Mouse (Mus musculus): ENCODE measurements around the gene Lgals7. TPM values are rescaled to one million over a fixed set of nuclear protein-coding genes. Genes with fewer than 3 reads are reported as not detected.
"Not testable (repeated sequence)": the region's sequence is repeated elsewhere in the genome, so short reads cannot be mapped to it uniquely, and the experiment has no call there.

Gene Lgals7
- polyA plus RNA-seq, 1 experiment from 2014 or later, result not detected

DNA sequence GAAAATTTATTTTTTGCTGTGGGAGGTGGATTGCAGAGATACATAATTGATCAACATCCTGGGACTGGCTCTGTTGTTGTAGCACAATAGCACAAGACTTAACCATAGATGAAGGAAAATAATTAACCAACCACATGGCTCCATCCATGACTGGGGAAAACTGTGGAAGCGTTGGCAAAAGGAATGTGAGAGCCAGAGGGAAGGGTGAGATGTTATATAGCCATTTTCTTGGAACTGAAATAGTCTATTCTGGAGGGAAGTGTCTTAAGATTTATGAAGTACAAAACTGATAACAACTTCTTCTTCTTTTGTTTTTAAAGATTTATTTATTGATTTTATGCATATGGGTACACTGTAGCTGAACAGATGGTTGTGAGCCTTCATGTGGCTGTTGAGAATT lies 16.4 kb upstream of the Lgals7 start:
- Histone ChIP-seq H3K36me3 (ENCODE audit: inconsistent target) (no peaks in the 10 kb centered on the region), H3K79me2 (ENCODE audit: inconsistent target) (no peaks in the 10 kb centered on the region), H3K4me3 (ENCODE audit: inconsistent target) (no peak overlapping the region), H3K27ac (no peak overlapping the region)
- WGBS (ENCODE audit: missing documents), result 100% methylated on average over 1 of the region's 1 CpGs

DNA sequence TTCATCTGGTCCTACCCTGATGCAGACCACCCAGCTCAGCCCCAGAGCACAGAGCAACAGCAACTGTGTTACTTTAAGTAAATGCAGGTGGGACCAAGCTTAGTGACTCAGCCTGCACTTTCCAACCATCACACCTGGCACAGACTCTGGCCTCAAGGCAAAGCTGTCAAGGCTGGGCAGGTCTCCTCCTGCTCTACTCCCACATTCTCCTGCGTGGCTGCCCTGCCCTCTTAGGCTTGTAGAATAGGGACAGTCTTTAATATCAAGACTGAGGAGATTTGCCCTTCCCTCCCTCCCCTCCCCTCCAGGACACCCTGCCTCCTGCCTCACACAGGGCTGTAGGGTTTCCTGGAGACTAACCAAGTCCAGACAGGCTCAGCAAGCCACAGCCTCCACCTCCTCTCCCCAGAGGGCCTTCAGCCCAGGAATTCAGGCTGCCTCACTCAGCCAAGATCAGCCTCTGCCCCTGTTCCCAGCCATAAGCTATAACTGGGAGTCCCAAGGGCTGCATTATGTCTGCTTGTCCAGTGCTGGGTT lies 13.9 kb upstream of the Lgals7 start:
- Histone ChIP-seq H3K4me3 (ENCODE audit: inconsistent target) (no peak overlapping the region), H3K27ac (no peak overlapping the region), H3K36me3 (ENCODE audit: inconsistent target) (no peaks in the 10 kb centered on the region), H3K79me2 (ENCODE audit: inconsistent target) (no peaks in the 10 kb centered on the region)
- 46% methylated on average over 1 of the region's 1 CpGs for WGBS (ENCODE audit: missing documents)

DNA sequence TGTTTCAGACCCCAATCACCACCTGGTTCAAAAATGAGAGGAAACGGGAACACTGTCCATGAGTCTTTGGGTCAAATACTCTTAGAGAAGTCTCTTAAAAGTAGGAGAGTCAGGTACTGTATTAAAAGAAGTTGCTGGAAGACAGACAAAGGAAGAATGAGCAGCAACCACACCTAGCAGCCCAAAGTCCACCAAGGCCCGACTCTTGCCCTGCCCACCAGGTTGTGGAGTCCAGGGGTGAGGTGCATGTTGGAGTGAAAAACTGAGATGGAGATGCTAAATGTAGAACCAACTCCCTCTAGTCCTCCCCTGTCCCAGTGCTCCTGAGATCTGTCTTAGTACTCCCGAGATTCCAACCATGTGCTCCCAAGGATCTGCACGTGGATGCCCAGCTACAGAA lies 13.0 kb upstream of the Lgals7 start:
- H3K79me2 ChIP-seq (ENCODE audit: inconsistent target), result no peaks in the 10 kb centered on the region
- no peak overlapping the region for H3K4me3 ChIP-seq (ENCODE audit: inconsistent target)
- no peak overlapping the region for H3K27ac ChIP-seq
- 74% methylated on average over 4 of the region's 4 CpGs for WGBS (ENCODE audit: missing documents)
- H3K36me3 ChIP-seq (ENCODE audit: inconsistent target), result no peaks in the 10 kb centered on the region

DNA sequence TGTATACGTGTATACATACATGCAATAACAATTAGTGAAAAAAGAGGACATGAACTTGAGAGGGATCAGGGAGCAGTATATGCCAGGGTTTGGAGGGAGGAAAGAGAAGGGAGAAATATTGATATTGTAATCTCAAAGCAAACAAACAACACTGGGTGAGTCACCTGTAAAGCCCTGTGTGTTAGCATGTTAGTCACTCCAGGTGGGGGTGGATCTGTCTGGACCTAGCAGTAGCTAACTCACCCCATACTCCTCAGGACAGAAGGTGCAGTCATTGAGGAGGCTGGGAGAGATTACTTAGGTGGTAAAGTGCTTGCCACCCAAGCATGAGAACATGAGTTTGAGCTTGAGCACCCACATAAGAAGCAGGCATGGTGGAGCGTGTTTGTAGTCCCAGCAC lies 3.7 kb upstream of the Lgals7 start:
- Histone ChIP-seq H3K27ac (no peak overlapping the region), H3K4me3 (ENCODE audit: inconsistent target) (no peak overlapping the region), H3K36me3 (ENCODE audit: inconsistent target) (no peaks in the 10 kb centered on the region), H3K79me2 (ENCODE audit: inconsistent target) (no peaks in the 10 kb centered on the region)
- WGBS (ENCODE audit: missing documents), result 90% methylated on average over 2 of the region's 2 CpGs

DNA sequence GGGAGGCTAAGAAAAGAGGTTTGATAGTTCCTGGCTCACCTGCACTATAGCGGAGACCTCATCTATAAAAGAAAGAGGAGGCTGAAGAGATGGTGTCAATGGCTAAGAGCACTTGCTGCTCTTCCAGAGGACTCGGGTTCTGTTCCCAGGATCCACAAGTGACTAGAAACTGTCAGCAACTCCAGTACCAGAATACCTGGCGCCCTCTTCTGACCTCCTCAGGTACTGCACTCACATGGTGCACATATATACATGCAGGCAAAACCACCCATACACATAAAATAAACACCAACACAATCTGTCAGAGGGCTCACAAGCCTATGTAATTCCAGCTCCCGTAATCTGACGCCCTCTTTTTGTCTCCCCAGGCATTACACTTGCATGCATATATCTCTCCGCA lies 2.8 kb upstream of the Lgals7 start:
- 90% methylated on average over 6 of the region's 6 CpGs for WGBS (ENCODE audit: missing documents)
- Histone ChIP-seq H3K27ac (no peak overlapping the region), H3K79me2 (ENCODE audit: inconsistent target) (no peaks in the 10 kb centered on the region), H3K4me3 (ENCODE audit: inconsistent target) (no peak overlapping the region), H3K36me3 (ENCODE audit: inconsistent target) (no peaks in the 10 kb centered on the region)

DNA sequence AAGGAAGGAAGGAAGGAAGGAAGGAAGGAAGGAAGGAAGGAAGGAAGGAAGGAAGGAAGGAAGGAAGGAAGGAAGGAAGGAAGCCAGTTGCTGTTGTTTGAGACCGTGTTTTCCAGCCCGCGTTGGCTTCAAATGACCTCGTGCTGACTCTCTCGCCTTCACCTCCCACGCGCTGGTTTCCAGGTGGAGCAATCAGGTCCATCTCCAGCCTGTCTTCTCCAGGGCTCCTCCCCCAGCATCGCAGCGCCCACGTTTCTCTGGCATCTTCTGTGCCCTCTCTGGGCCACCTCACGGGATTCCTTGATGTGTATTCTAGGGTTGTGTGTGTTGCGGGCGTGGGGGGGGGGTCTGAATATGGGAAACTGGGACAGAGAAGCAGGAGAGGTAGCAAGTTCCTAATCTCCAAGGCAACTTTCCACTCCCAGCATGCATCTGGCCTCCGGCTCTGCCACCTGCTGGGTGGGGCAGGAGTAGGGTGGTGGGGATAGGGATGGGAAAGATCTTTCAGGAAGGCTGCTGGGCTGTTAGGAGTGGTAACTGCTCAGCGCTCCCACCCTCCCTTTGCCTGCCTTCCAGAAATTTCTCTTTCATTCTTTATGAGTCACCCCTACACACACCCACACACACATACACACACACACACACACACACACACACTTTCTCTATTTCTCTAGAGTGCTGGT lies 695 bp upstream of the Lgals7 start:
- 86% methylated on average over 15 of the region's 15 CpGs for WGBS (ENCODE audit: missing documents)
- Histone ChIP-seq H3K36me3 (ENCODE audit: inconsistent target) (no peaks in the 10 kb centered on the region), H3K79me2 (ENCODE audit: inconsistent target) (no peaks in the 10 kb centered on the region), H3K4me3 (ENCODE audit: inconsistent target) (no peak overlapping the region), H3K27ac (no peak overlapping the region)

DNA sequence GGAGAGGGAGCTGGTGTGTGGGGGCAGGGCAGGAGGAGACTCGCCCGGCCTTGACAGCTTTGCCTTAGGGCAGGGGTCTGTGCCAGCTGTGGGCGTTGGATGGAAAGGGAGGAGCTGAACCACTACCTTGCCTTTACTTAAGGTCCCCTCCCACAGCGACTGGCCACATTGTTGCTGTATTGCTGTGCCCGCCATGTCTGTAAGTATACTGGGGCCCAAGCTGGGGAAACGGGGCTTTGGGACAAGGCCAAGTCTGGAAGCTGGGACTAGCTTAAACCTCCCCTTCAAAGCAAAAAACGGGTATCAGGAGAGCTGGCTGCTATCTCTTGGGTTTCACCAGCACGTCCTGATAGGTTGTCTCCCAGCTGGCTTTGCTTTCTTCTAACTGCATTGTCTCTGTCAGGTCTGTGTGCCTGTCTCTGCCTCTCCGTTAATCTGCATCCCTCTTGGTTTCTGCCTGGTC lies 666 bp downstream of the Lgals7 start:
- Histone ChIP-seq H3K36me3 (ENCODE audit: inconsistent target) (no peaks in the 10 kb centered on the region), H3K27ac (no peak overlapping the region), H3K79me2 (ENCODE audit: inconsistent target) (no peaks in the 10 kb centered on the region), H3K4me3 (ENCODE audit: inconsistent target) (no peak overlapping the region)
- 85% methylated on average over 8 of the region's 9 CpGs for WGBS (ENCODE audit: missing documents)

DNA sequence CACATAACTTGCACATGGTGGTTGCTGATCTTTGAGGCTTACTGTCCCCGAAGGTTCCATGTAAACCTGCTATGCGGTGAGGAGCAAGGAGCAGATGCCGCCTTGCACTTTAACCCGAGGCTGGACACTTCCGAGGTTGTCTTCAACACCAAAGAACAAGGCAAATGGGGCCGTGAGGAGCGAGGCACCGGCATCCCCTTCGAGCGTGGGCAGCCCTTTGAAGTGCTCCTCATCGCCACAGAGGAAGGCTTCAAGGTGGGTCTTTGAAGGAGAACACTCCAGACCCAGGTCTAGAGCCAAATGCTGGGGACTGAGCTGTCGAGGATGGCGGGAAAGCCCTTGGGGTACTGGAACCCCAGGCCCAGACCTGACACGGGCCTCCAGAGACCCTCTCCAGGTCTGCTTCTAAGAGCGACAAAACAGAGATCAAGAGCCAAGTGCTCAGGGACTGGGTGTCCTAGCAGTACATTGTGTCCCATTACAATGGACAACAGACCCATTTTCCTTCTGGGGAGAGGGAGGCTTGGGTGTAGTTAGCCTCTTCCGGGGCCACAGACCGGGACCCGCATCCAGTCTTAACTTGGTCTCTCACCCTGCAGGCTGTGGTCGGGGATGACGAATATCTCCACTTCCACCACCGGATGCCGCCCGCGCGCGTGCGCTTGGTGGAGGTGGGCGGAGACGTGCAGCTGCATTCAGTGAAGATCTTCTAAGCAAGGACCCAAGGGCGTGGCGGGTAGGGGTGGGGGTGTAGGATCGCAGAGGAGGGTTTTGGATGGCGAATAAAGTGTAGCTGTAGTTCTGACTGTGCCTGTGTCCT lies 2.0 kb downstream of the Lgals7 start:
- 33% methylated on average over 29 of the region's 33 CpGs for WGBS (ENCODE audit: missing documents)
- H3K27ac ChIP-seq, result peak overlapping the region; percentile 46

DNA sequence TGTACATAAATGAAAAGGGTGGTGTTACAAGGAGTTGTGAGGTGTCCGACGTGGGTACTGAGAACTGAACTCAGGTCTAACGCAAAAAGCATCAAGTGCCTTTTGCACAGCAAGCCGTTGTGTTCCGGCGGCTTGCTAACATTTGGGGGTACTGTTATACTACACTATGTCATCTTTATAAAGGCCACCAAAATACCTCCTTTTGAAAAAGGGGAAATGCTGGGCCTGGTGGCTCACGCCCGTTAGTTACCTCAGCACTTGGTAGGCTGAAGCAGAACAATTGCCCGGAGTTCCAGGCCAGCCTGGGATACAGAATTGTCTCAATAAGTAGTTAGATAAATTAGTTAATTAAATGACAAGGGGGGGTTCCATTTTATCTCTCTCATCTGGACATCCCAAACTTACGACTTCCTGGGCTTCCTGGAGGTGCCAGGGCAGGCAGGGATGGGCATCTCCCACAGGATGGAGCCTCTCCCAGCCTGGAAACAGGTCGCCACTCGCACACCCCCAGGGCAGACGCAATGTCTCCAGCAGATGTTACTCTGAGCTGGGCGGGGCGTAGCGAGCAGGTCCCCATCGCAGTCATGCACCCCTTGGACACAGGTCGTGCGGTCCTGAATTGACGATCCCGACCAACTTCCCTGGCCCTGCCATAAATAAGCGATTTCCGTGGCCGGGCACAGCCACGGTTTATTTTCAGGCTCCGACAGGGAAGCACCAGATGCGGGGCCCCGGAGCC lies 3.3 kb downstream of the Lgals7 start:
- Histone ChIP-seq H3K36me3 (ENCODE audit: inconsistent target) (no peaks in the 10 kb centered on the region), H3K4me3 (ENCODE audit: inconsistent target) (no peak overlapping the region), H3K27ac (no peak overlapping the region), H3K79me2 (ENCODE audit: inconsistent target) (no peaks in the 10 kb centered on the region)
- 95% methylated on average over 22 of the region's 28 CpGs for WGBS (ENCODE audit: missing documents)

More for the DNA sequence above, 2.0 kb downstream of the Lgals7 start:
- Histone ChIP-seq H3K36me3 (ENCODE audit: inconsistent target) (no peaks in the 10 kb centered on the region), H3K79me2 (ENCODE audit: inconsistent target) (no peaks in the 10 kb centered on the region), H3K4me3 (ENCODE audit: inconsistent target) (peak overlapping the region; percentile 5; the same call in 1 of the 2 replicates)

DNA sequence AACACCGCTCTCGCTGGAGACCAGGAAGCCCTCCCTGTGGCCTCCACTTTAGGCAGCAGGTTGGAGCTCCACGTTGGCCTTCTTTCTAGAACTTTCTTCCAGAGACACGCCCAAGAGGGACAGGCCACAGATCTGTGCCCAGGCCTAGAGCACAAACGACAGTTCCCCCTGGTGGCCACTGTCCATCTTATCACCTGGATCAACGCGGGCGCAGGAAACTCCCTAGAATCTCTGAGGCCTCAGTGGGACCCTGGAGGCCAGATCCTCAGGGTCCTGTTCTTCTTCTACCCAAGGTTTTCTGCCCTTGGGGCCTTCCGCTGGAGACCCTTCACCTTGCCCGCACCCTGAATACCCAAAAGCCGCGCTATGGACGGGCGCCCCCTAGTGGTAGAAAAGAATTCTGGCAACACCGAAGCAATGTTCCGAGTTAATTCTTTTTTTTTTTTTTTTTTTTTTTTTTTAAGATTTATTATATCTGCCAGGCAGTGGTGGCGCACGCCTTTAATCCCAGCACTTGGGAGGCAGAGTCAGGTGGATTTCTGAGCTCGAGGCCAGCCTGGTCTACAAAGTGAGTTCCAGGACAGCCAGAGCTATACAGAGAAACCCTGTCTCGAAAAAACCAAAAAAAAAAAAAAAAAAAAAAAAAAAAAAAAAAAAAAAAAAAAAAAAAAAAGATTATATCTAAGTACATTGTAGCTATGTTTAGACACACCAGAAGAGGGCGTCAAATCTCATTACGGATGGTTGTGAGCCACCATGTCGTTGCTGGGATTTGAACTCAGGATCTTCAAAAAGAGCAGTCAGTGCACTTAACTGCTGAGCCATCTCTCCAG lies 4.1 kb downstream of the Lgals7 start:
- H3K79me2 ChIP-seq (ENCODE audit: inconsistent target); H3K36me3 ChIP-seq (ENCODE audit: inconsistent target); H3K4me3 ChIP-seq (ENCODE audit: inconsistent target): not testable (repeated sequence)
- WGBS (ENCODE audit: missing documents), result 25% methylated on average over 17 of the region's 23 CpGs
- H3K27ac ChIP-seq, result peak overlapping the region; percentile 17

DNA sequence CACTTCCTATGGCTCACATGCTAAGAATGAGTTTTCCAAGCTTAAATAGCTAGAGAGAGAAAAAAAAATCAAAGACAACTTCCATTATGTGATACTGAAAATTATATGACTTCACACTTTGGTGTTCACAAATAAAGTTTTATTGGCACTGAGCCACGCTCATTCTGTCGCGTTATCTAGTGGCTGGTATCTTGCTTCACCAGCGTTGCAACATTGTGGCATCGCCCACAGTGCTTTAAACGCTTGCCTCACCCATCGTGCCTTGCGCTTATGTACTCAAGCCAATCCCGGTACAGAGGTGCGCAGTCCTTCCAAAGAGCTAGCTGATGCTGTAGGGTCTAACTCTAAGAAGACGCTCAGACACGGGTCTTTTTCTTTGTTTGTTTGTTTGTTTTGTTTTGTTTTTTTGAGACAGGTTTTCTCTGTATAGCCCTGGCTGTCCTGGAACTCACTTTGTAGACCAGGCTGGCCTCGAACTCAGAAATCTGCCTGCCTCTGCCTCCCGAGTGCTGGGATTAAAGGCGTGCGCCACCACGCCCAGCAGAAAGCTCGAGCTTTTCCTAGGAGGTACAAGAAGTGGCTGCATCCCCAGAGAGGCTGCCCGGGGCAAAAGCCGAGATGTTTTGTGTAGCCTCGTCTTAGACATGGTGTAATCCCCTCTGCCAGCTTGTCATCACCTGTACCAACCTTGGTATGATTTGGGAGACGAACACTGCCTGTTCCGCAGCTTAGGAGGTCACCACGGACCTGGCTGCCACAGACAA lies 7.4 kb downstream of the Lgals7 start:
- H3K4me3 ChIP-seq (ENCODE audit: inconsistent target), result no peak overlapping the region
- 70% methylated on average over 20 of the region's 24 CpGs for WGBS (ENCODE audit: missing documents)
- H3K79me2 ChIP-seq (ENCODE audit: inconsistent target), result no peaks in the 10 kb centered on the region
- H3K36me3 ChIP-seq (ENCODE audit: inconsistent target), result no peaks in the 10 kb centered on the region
- no peak overlapping the region for H3K27ac ChIP-seq

DNA sequence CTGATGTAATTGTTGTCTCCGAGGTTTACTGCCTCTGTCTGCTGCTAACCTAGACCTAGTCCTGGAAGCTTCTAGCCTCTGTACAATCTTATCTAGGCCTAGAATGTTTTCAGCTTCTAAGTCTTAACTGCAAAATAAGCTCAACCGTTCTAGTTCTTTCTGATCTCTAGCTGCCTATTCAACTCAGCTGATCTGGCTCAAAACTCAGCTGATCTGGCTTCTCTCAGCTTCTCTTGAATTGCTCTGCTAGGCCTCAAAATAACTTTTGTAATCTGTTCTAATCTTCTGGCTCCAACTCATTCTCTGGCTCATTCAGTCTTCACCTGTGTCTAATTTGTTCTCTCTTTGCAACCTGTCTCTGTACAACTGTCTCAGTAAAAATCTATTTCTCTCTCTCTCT lies 10.9 kb downstream of the Lgals7 start:
- H3K79me2 ChIP-seq (ENCODE audit: inconsistent target), result no peaks in the 10 kb centered on the region
- 94% methylated on average over 2 of the region's 2 CpGs for WGBS (ENCODE audit: missing documents)
- H3K27ac ChIP-seq, result no peak overlapping the region
- no peaks in the 10 kb centered on the region for H3K36me3 ChIP-seq (ENCODE audit: inconsistent target)
- H3K4me3 ChIP-seq (ENCODE audit: inconsistent target), result no peak overlapping the region

DNA sequence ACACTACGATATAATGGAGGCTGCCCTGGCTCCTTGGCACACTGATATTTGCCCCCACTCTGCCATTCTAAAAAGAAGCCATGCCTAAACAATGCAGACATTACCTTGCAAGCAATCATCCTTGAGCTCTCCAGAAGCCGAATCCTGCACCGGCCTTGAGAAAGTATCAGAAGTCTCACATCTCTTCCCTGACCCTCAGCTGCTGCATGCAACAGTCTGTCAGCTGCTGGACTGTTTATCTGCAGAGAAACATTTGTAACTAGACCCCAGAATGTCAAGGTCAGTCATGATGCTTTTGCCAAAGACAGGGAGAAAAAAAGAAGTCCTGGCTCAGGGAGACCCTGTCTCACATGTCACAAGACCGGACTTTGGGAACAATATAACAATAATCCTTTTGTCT lies 12.4 kb downstream of the Lgals7 start:
- 93% methylated on average over 3 of the region's 4 CpGs for WGBS (ENCODE audit: missing documents)
- Histone ChIP-seq H3K4me3 (ENCODE audit: inconsistent target) (no peak overlapping the region), H3K79me2 (ENCODE audit: inconsistent target) (no peaks in the 10 kb centered on the region), H3K36me3 (ENCODE audit: inconsistent target) (no peaks in the 10 kb centered on the region), H3K27ac (no peak overlapping the region)

Measured in macrophage (primary cell).